32 mouse cellular contexts compared by ENCODE assay signal in the genomic region with DNA sequence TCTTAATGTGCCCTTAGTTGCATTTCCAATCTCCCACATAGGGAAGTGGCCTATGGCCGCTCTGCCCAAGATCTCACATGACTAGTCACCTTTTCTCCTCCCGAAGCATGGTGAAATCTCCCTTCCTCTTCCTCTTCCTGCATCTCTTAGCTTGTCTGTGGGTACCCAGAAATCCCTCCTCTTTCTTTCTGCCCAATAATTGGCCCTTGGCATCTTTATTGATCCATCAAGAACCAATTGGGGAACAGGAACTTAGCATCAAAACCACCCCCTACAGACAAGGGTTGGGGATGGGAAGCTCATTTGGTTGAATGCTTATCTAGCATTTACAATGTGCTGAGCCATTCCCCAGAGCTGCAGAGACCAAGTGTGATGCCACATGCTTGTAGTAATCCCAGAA.
DNase-seq lines count a peak whose midpoint lies in the region; ATAC-seq and TF ChIP-seq lines count a peak whose summit lies in the region.
"Had no signal": no experiment of that assay in that cellular context is flagged by ENCODE, and none has a peak within 500 bp of the region (broad histone marks: within the 10 kb centered on the region; RNA-seq: fewer than 3 reads in every experiment).

No protein-coding gene starts in this region.

- H3K9ac ChIP-seq in midbrain, postnatal 0 days (replicated peaks; ENCODE audit: low read length, poor library complexity, severe bottlenecking): no peak overlapping the region
- no peak overlapping the region for H3K9ac ChIP-seq in kidney, embryonic 16.5 days (replicated peaks; ENCODE audit: low read length)
- no peak overlapping the region for H3K9ac ChIP-seq in forebrain, embryonic 16.5 days (replicated peaks; ENCODE audit: low read depth, low read length)
- H3K9ac ChIP-seq: embryonic facial prominence, embryonic 15.5 days; heart, embryonic 12.5 days; hindbrain, embryonic 14.5 days; limb, embryonic 15.5 days; liver, embryonic 15.5 days; neural tube, embryonic 12.5 days had no signal

- intact Hi-C loops in heart, postnatal 25 days (cut with DNase I): no loop called here

- H3K36me3 ChIP-seq in midbrain, postnatal 0 days (ENCODE audit: insufficient read depth, low read length): no peaks in the 10 kb centered on the region
- H3K36me3 ChIP-seq in kidney, embryonic 16.5 days (ENCODE audit: insufficient read depth, low read length): no peaks in the 10 kb centered on the region
- H3K36me3 ChIP-seq in forebrain, embryonic 16.5 days (ENCODE audit: control insufficient read depth, insufficient read depth): no peaks in the 10 kb centered on the region
- H3K36me3 ChIP-seq: embryonic facial prominence, embryonic 10.5 days; embryonic facial prominence, embryonic 15.5 days; heart, embryonic 12.5 days; limb, embryonic 10.5 days; limb, embryonic 15.5 days; liver, embryonic 15.5 days; neural tube, embryonic 12.5 days had no signal

- no peaks in the 10 kb centered on the region for H3K27me3 ChIP-seq in midbrain, postnatal 0 days (ENCODE audit: insufficient read depth, low read length)
- no peaks in the 10 kb centered on the region for H3K27me3 ChIP-seq in kidney, embryonic 16.5 days (ENCODE audit: insufficient read depth, low read length)
- H3K27me3 ChIP-seq in forebrain, embryonic 16.5 days (replicated peaks; ENCODE audit: control insufficient read depth, insufficient read depth, low read length): no peaks in the 10 kb centered on the region
- H3K27me3 ChIP-seq: embryonic facial prominence, embryonic 15.5 days; limb, embryonic 15.5 days; liver, embryonic 15.5 days; neural tube, embryonic 12.5 days had no signal

- whole genome bisulfite sequencing in midbrain, postnatal 0 days: 92% methylated on average over 2 of the region's 2 CpGs
- WGBS in kidney, embryonic 16.5 days: 90% methylated on average over 2 of the region's 2 CpGs
- 87% methylated on average over 2 of the region's 2 CpGs for WGBS in forebrain, embryonic 16.5 days

- H3K4me3 ChIP-seq in midbrain, postnatal 0 days (ENCODE audit: low read depth, low read length): no peak overlapping the region
- no peak overlapping the region for H3K4me3 ChIP-seq in kidney, embryonic 16.5 days (ENCODE audit: low read length)
- H3K4me3 ChIP-seq in forebrain, embryonic 16.5 days (replicated peaks; ENCODE audit: low read length): no peak overlapping the region
- H3K4me3 ChIP-seq: embryonic facial prominence, embryonic 10.5 days; embryonic facial prominence, embryonic 15.5 days; heart, adult 2 months; heart, embryonic 12.5 days; layer of hippocampus, adult 2 months; limb, embryonic 10.5 days; limb, embryonic 15.5 days; liver, embryonic 15.5 days; neural tube, embryonic 12.5 days had no signal

- H3K27ac ChIP-seq in midbrain, postnatal 0 days (ENCODE audit: low read depth, low read length): no peak overlapping the region
- H3K27ac ChIP-seq in kidney, embryonic 16.5 days (ENCODE audit: low read length): no peak overlapping the region
- no peak overlapping the region for H3K27ac ChIP-seq in forebrain, embryonic 16.5 days (ENCODE audit: low read length)
- H3K27ac ChIP-seq: embryonic facial prominence, embryonic 10.5 days; embryonic facial prominence, embryonic 15.5 days; heart, adult 2 months; hindbrain, embryonic 14.5 days; layer of hippocampus, adult 2 months; limb, embryonic 10.5 days; limb, embryonic 15.5 days; liver, embryonic 15.5 days; neural tube, embryonic 12.5 days; stomach, postnatal 0 days had no signal

- peak; percentile 75 for ATAC-seq in megakaryocyte, adult 5-6 weeks (ENCODE audit: poor library complexity, severe bottlenecking)
- ATAC-seq in midbrain, postnatal 0 days (ENCODE audit: low FRiP score): no peak
- no peak for ATAC-seq in kidney, embryonic 16.5 days (ENCODE audit: low FRiP score, low TSS enrichment)
- no peak for ATAC-seq in forebrain, embryonic 16.5 days
- ATAC-seq: forebrain, embryonic 14.5 days; intestine, postnatal 0 days had no signal

- H3K9me3 ChIP-seq in midbrain, postnatal 0 days (ENCODE audit: low read length): no peaks in the 10 kb centered on the region
- no peaks in the 10 kb centered on the region for H3K9me3 ChIP-seq in kidney, embryonic 16.5 days (ENCODE audit: low read length)
- H3K9me3 ChIP-seq in forebrain, embryonic 16.5 days (ENCODE audit: control insufficient read depth, low read length): no peaks in the 10 kb centered on the region
- H3K9me3 ChIP-seq: embryonic facial prominence, embryonic 10.5 days; embryonic facial prominence, embryonic 15.5 days; heart, embryonic 12.5 days; limb, embryonic 10.5 days; limb, embryonic 15.5 days; liver, embryonic 15.5 days; neural tube, embryonic 12.5 days had no signal

- H3K4me2 ChIP-seq in midbrain, postnatal 0 days (ENCODE audit: low read depth, low read length, poor library complexity, severe bottlenecking): no peak overlapping the region
- H3K4me2 ChIP-seq in kidney, embryonic 16.5 days (replicated peaks; ENCODE audit: low read depth, low read length): no peak overlapping the region
- no peak overlapping the region for H3K4me2 ChIP-seq in forebrain, embryonic 16.5 days (ENCODE audit: low read length)
- H3K4me2 ChIP-seq: embryonic facial prominence, embryonic 15.5 days; heart, embryonic 12.5 days; hindbrain, embryonic 14.5 days; limb, embryonic 15.5 days; liver, embryonic 15.5 days; neural tube, embryonic 12.5 days had no signal

- DNase-seq in heart, adult 11 months: peak; percentile 82
- no peak for DNase-seq in heart, postnatal 25 days (ENCODE audit: low spot score)
- peak; percentile 39 for DNase-seq in lung, postnatal 36 days
- DNase-seq in lung, postnatal 10 days: no peak
- DNase-seq in midbrain, postnatal 0 days (ENCODE audit: low spot score): no peak
- DNase-seq: adrenal gland, postnatal 25 days; cerebellum, adult 18-20 months; cerebellum, postnatal 10 days; gastrocnemius, postnatal 25 days; heart, adult 2 months; kidney, adult 9 months; kidney, postnatal 25 days; layer of hippocampus, postnatal 36 days; midbrain, embryonic 14.5 days; right cerebral cortex, postnatal 4 days; thymus, adult 18-20 months; thymus, postnatal 25 days had no signal

- no peaks in the 10 kb centered on the region for H3K4me1 ChIP-seq in midbrain, postnatal 0 days (ENCODE audit: insufficient read depth, low read length)
- no peaks in the 10 kb centered on the region for H3K4me1 ChIP-seq in kidney, embryonic 16.5 days (ENCODE audit: insufficient read depth, low read length)
- no peaks in the 10 kb centered on the region for H3K4me1 ChIP-seq in forebrain, embryonic 16.5 days (replicated peaks; ENCODE audit: control insufficient read depth, insufficient read depth, low read length)
- H3K4me1 ChIP-seq: embryonic facial prominence, embryonic 15.5 days; heart, embryonic 12.5 days; liver, embryonic 15.5 days; neural tube, embryonic 12.5 days had no signal

- TF ChIP-seq CTCF in midbrain, postnatal 0 days (IDR thresholded peaks at IDR 0.05): no peak

Comparison
In these comparisons a context has a peak if more than half of its experiments do, and no peak if none do; other contexts are left out.
1. DNase-seq: peak in heart, adult 11 months (single experiment) and lung, postnatal 36 days (single experiment); none in heart, postnatal 25 days (single experiment), lung, postnatal 10 days (single experiment) and midbrain, postnatal 0 days (single experiment).